Mouse (Mus musculus): ENCODE data around the gene Macrod2.

GRCm38 (mm10) chr2:141056685-141057454 is 661.8 kb downstream of the Macrod2 start:
- TF ChIP-seq EP300 (IDR thresholded peaks at IDR 0.05; ENCODE audit: low read depth) (no peak), CTCF (IDR thresholded peaks at IDR 0.05; ENCODE audit: low read depth) (no peak)
